Comparison of ENCODE assay signal across 8 mouse cellular contexts in the genomic region with DNA sequence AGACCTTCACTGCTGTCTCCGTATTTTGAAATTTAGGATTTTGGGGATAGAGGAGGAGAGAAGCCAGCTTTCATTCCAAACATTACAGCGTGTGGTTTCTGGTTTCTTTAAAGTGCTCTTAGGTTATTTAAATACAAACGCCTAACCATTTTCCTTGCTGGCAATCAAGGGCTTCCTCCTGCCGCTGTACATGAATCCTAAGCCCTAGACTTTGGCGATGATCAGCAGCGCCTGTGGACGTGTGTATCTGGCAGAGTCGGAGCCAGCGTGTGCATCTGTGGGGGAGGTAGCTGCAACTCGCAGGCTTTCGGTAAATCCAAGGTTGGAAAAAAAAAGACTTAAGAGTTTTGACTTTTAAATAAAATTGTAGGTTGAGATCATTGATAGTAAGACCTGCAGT. TPM values are rescaled to one million over a fixed set of nuclear protein-coding genes. Genes with fewer than 3 reads are reported as not detected.
DNase-seq lines count a peak whose midpoint lies in the region; ATAC-seq and TF ChIP-seq lines count a peak whose summit lies in the region.

No protein-coding gene starts in this region.

- no peaks in the 10 kb centered on the region for H3K9me3 ChIP-seq in lung, embryonic 15.5 days
- H3K9me3 ChIP-seq in heart, postnatal 0 days (replicated peaks; ENCODE audit: control insufficient read depth, low read length) = no peaks in the 10 kb centered on the region
- no peaks in the 10 kb centered on the region for H3K9me3 ChIP-seq in liver, embryonic 13.5 days (replicated peaks)
- H3K9me3 ChIP-seq in stomach, embryonic 15.5 days = no peaks in the 10 kb centered on the region

- peak overlapping the region; percentile 69 for H3K4me2 ChIP-seq in lung, embryonic 15.5 days
- peak overlapping the region; percentile 93 for H3K4me2 ChIP-seq in heart, postnatal 0 days (ENCODE audit: low read depth, low read length)
- peak overlapping the region; percentile 91 for H3K4me2 ChIP-seq in liver, embryonic 13.5 days
- H3K4me2 ChIP-seq in stomach, embryonic 15.5 days = peak overlapping the region; percentile 92

- H3K4me1 ChIP-seq in lung, embryonic 15.5 days = peaks cover 19% of the 10 kb centered on the region
- H3K4me1 ChIP-seq in heart, postnatal 0 days (ENCODE audit: control insufficient read depth, insufficient read depth) = no peaks in the 10 kb centered on the region
- H3K4me1 ChIP-seq in liver, embryonic 13.5 days (replicated peaks) = peaks cover 19% of the 10 kb centered on the region; the same call in 1 of the 2 replicates
- H3K4me1 ChIP-seq in stomach, embryonic 15.5 days = no peaks in the 10 kb centered on the region

- H3K27me3 ChIP-seq in lung, embryonic 15.5 days = no peaks in the 10 kb centered on the region
- 0 out of 2 replicates have a peak, but pooled peaks cover 2% of the 10 kb centered on the region for H3K27me3 ChIP-seq in heart, postnatal 0 days (ENCODE audit: control insufficient read depth, insufficient read depth, low read length)
- peaks cover 27% of the 10 kb centered on the region for H3K27me3 ChIP-seq in liver, embryonic 13.5 days
- H3K27me3 ChIP-seq in stomach, embryonic 15.5 days (replicated peaks) = no peaks in the 10 kb centered on the region

- TF ChIP-seq CTCF in heart, postnatal 0 days (IDR thresholded peaks at IDR 0.05; ENCODE audit: low read depth) = no peak

- ATAC-seq in lung, embryonic 15.5 days (ENCODE audit: borderline replicate concordance, extremely low read depth, low FRiP score, low TSS enrichment) = no peak
- no peak for ATAC-seq in heart, postnatal 0 days (ENCODE audit: insufficient read depth, low read depth)
- ATAC-seq in liver, embryonic 13.5 days (ENCODE audit: low read depth) = no peak
- ATAC-seq in stomach, embryonic 15.5 days (ENCODE audit: insufficient read depth, low FRiP score, low read depth) = no peak; the same call in 1 of the 2 replicates

- H3K4me3 ChIP-seq in lung, embryonic 15.5 days = peak overlapping the region; percentile 64
- peak overlapping the region; percentile 76 for H3K4me3 ChIP-seq in heart, postnatal 0 days (ENCODE audit: low read depth, low read length)
- H3K4me3 ChIP-seq in liver, embryonic 13.5 days (replicated peaks) = peak overlapping the region; percentile 66
- H3K4me3 ChIP-seq in stomach, embryonic 15.5 days (replicated peaks) = peak overlapping the region; percentile 65

- peak overlapping the region; percentile 35; the same call in 1 of the 2 replicates for H3K9ac ChIP-seq in lung, embryonic 15.5 days
- H3K9ac ChIP-seq in heart, postnatal 0 days (replicated peaks; ENCODE audit: low read depth, low read length) = peak overlapping the region; percentile 57; the same call in 1 of the 2 replicates
- H3K9ac ChIP-seq in liver, embryonic 13.5 days = no peak overlapping the region; the same call in 1 of the 2 replicates
- no peak overlapping the region for H3K9ac ChIP-seq in stomach, embryonic 15.5 days

- H3K36me3 ChIP-seq in lung, embryonic 15.5 days = no peaks in the 10 kb centered on the region
- no peaks in the 10 kb centered on the region for H3K36me3 ChIP-seq in heart, postnatal 0 days (replicated peaks; ENCODE audit: control insufficient read depth, insufficient read depth, low read length)
- H3K36me3 ChIP-seq in liver, embryonic 13.5 days = no peaks in the 10 kb centered on the region
- H3K36me3 ChIP-seq in stomach, embryonic 15.5 days = no peaks in the 10 kb centered on the region

- WGBS in lung, embryonic 15.5 days = 2% methylated on average over 11 of the region's 11 CpGs
- 3% methylated on average over 11 of the region's 11 CpGs for WGBS in heart, postnatal 0 days
- 7% methylated on average over 11 of the region's 11 CpGs for WGBS in liver, embryonic 13.5 days (ENCODE audit: insufficient replicate concordance)
- WGBS in stomach, embryonic 15.5 days = 3% methylated on average over 11 of the region's 11 CpGs

- no peak for TF ChIP-seq EP300 in heart, postnatal 0 days (IDR thresholded peaks at IDR 0.05; ENCODE audit: low read depth)

- H3K27ac ChIP-seq in lung, embryonic 15.5 days = no peak overlapping the region
- H3K27ac ChIP-seq in heart, postnatal 0 days (ENCODE audit: low read depth) = no peak overlapping the region
- no peak overlapping the region for H3K27ac ChIP-seq in liver, embryonic 13.5 days
- no peak overlapping the region for H3K27ac ChIP-seq in stomach, embryonic 15.5 days

- no peak for DNase-seq in lung, postnatal 36 days
- DNase-seq in cerebellum, postnatal 25 days = peak; percentile 45 to 59
- peak; percentile 24 for DNase-seq in heart, postnatal 0 days (ENCODE audit: low spot score)
- DNase-seq in liver, embryonic 13.5 days = no peak
- DNase-seq in thymus, postnatal 4 days = no peak
- no peak for DNase-seq in gastrocnemius, adult 18-20 months (ENCODE audit: low spot score)

RNA-seq across cellular contexts. Expression of gene Slc1a3, which starts 1.0 kb away (rescaled TPM):
- 20.9 and 23.8 TPM in 2 replicates for polyA plus RNA-seq in lung, embryonic 15.5 days (2015; fragmentation: Nextera tagmentation; extraction: Ambion mirVana)
- 0.85 and 1.3 TPM in 2 replicates for total RNA-seq in heart, postnatal 0 days (2014; rRNA removed; ENCODE audit: low replicate concordance)
- 1.8 and 2.6 TPM in 2 replicates for polyA plus RNA-seq in heart, postnatal 0 days (2015; fragmentation: Nextera tagmentation; extraction: Ambion mirVana)
- polyA plus RNA-seq in liver, embryonic 13.5 days (2015; fragmentation: Nextera tagmentation; extraction: Ambion mirVana) = 1.3 and 1.5 TPM in 2 replicates
- polyA plus RNA-seq in stomach, embryonic 15.5 days (2015; fragmentation: Nextera tagmentation; extraction: Ambion mirVana) = 11.1 and 12.3 TPM in 2 replicates
- total RNA-seq in gastrocnemius, adult 18-20 months (2021) = 1 to 10 TPM; 1.4 to 1.8 TPM

Comparison
In these comparisons a context has a peak if more than half of its experiments do, and no peak if none do; other contexts are left out.
1. H3K9ac ChIP-seq: peak in lung, embryonic 15.5 days (single experiment) and heart, postnatal 0 days (single experiment); none in liver, embryonic 13.5 days (single experiment) and stomach, embryonic 15.5 days (single experiment).
2. DNase-seq: peak in cerebellum, postnatal 25 days (2 of 2) and heart, postnatal 0 days (single experiment); none in lung, postnatal 36 days (single experiment), liver, embryonic 13.5 days (single experiment), thymus, postnatal 4 days (single experiment) and gastrocnemius, adult 18-20 months (single experiment).
3. Peak in every context shown above with its lines, with median percentiles within 50 percentile points of each other: H3K4me2 ChIP-seq and H3K4me3 ChIP-seq.